Mouse (Mus musculus): ENCODE measurements at regions not wholly inside any gene's neighbourhood (a gene's known extent, or its start where the extent isn't known, plus 50 kb on each side); places are given as distances from the start of the nearest gene placed in this dataset.

GRCm38 (mm10) chr6:100422603-100423002, 135.3 kb upstream of the Rybp start:
- 92% methylated on average over 6 of the region's 6 CpGs for WGBS
- DNase-seq: no peak
- H3K4me1 ChIP-seq (ENCODE audit: control insufficient read depth, insufficient read depth, low read length): no peaks in the 10 kb centered on the region
- no peak overlapping the region for H3K4me3 ChIP-seq (replicated peaks; ENCODE audit: extremely low read depth, low read depth, low read length)
- no peak for TF ChIP-seq POLR2A (IDR thresholded peaks at IDR 0.05; ENCODE audit: borderline replicate concordance, extremely low read depth, low read depth, low read length)
- no peak for TF ChIP-seq CTCF (IDR thresholded peaks at IDR 0.05; ENCODE audit: insufficient read depth, low read length)

- 69% methylated on average over 24 of the region's 24 CpGs for whole genome bisulfite sequencing
- TF ChIP-seq POLR2A (IDR thresholded peaks at IDR 0.05; ENCODE audit: borderline replicate concordance, extremely low read depth, low read depth, low read length): no peak
- H3K4me1 ChIP-seq (ENCODE audit: control insufficient read depth, insufficient read depth, low read length): no peaks in the 10 kb centered on the region
- H3K4me3 ChIP-seq (replicated peaks; ENCODE audit: extremely low read depth, low read depth, low read length): no peak overlapping the region
- no peak for DNase-seq
Observed at GRCm38 (mm10) chr6:100421706-100422578, 134.7 kb upstream of the Rybp start.

- 73% methylated on average over 3 of the region's 3 CpGs for WGBS
- DNase-seq: no peak
- Histone ChIP-seq H3K4me1 (ENCODE audit: control insufficient read depth, insufficient read depth, low read length) (peaks cover 6% of the 10 kb centered on the region), H3K4me3 (replicated peaks; ENCODE audit: extremely low read depth, low read depth, low read length) (no peak overlapping the region)
- TF ChIP-seq CTCF (IDR thresholded peaks at IDR 0.05; ENCODE audit: insufficient read depth, low read length) (no peak), POLR2A (IDR thresholded peaks at IDR 0.05; ENCODE audit: borderline replicate concordance, extremely low read depth, low read depth, low read length) (no peak)
Observed at GRCm38 (mm10) chr6:100420602-100421001, 133.3 kb upstream of the Rybp start.

GRCm38 (mm10) chr6:100419782-100420540, 132.7 kb upstream of the Rybp start:
- TF ChIP-seq CTCF (IDR thresholded peaks at IDR 0.05; ENCODE audit: insufficient read depth, low read length) (no peak), POLR2A (IDR thresholded peaks at IDR 0.05; ENCODE audit: borderline replicate concordance, extremely low read depth, low read depth, low read length) (no peak)
- WGBS: 70% methylated on average over 7 of the region's 7 CpGs
- H3K4me1 ChIP-seq (ENCODE audit: control insufficient read depth, insufficient read depth, low read length): peaks cover 10% of the 10 kb centered on the region
- DNase-seq: no peak
- no peak overlapping the region for H3K4me3 ChIP-seq (replicated peaks; ENCODE audit: extremely low read depth, low read depth, low read length)

- H3K4me1 ChIP-seq (ENCODE audit: control insufficient read depth, insufficient read depth, low read length): peaks cover 13% of the 10 kb centered on the region
- WGBS: 49% methylated on average over 8 of the region's 8 CpGs
- DNase-seq: no peak
- TF ChIP-seq POLR2A (IDR thresholded peaks at IDR 0.05; ENCODE audit: borderline replicate concordance, extremely low read depth, low read depth, low read length) (no peak), CTCF (IDR thresholded peaks at IDR 0.05; ENCODE audit: insufficient read depth, low read length) (no peak)
- no peak overlapping the region for H3K4me3 ChIP-seq (replicated peaks; ENCODE audit: extremely low read depth, low read depth, low read length)
Observed at GRCm38 (mm10) chr6:100416046-100416445, 128.8 kb upstream of the Rybp start.

- no peak for DNase-seq
- H3K4me3 ChIP-seq (replicated peaks; ENCODE audit: extremely low read depth, low read depth, low read length): no peak overlapping the region
- TF ChIP-seq POLR2A (IDR thresholded peaks at IDR 0.05; ENCODE audit: borderline replicate concordance, extremely low read depth, low read depth, low read length): no peak
- no peak for TF ChIP-seq CTCF (IDR thresholded peaks at IDR 0.05; ENCODE audit: insufficient read depth, low read length)
- WGBS: 39% methylated on average over 7 of the region's 7 CpGs
- peaks cover 13% of the 10 kb centered on the region for H3K4me1 ChIP-seq (ENCODE audit: control insufficient read depth, insufficient read depth, low read length)
Observed at GRCm38 (mm10) chr6:100415514-100415913, 128.2 kb upstream of the Rybp start.

- H3K4me1 ChIP-seq (ENCODE audit: control insufficient read depth, insufficient read depth, low read length): peaks cover 13% of the 10 kb centered on the region
- DNase-seq: no peak
- TF ChIP-seq CTCF (IDR thresholded peaks at IDR 0.05; ENCODE audit: insufficient read depth, low read length) (no peak), POLR2A (IDR thresholded peaks at IDR 0.05; ENCODE audit: borderline replicate concordance, extremely low read depth, low read depth, low read length) (no peak)
- 44% methylated on average over 4 of the region's 4 CpGs for WGBS
- H3K4me3 ChIP-seq (replicated peaks; ENCODE audit: extremely low read depth, low read depth, low read length): no peak overlapping the region
Observed at GRCm38 (mm10) chr6:100414836-100415235, 127.6 kb upstream of the Rybp start.

GRCm38 (mm10) chr6:100412486-100412885, 125.2 kb upstream of the Rybp start:
- 67% methylated on average over 5 of the region's 5 CpGs for WGBS
- no peak overlapping the region for H3K4me3 ChIP-seq (replicated peaks; ENCODE audit: extremely low read depth, low read depth, low read length)
- TF ChIP-seq CTCF (IDR thresholded peaks at IDR 0.05; ENCODE audit: insufficient read depth, low read length) (no peak), POLR2A (IDR thresholded peaks at IDR 0.05; ENCODE audit: borderline replicate concordance, extremely low read depth, low read depth, low read length) (no peak)

GRCm38 (mm10) chr6:100411968-100412367, 124.7 kb upstream of the Rybp start:
- 63% methylated on average over 4 of the region's 4 CpGs for WGBS
- no peak for DNase-seq
- TF ChIP-seq POLR2A (IDR thresholded peaks at IDR 0.05; ENCODE audit: borderline replicate concordance, extremely low read depth, low read depth, low read length) (no peak), CTCF (IDR thresholded peaks at IDR 0.05; ENCODE audit: insufficient read depth, low read length) (no peak)
- H3K4me3 ChIP-seq (replicated peaks; ENCODE audit: extremely low read depth, low read depth, low read length): no peak overlapping the region
- peaks cover 13% of the 10 kb centered on the region for H3K4me1 ChIP-seq (ENCODE audit: control insufficient read depth, insufficient read depth, low read length)

More at GRCm38 (mm10) chr6:100412486-100412885, 125.2 kb upstream of the Rybp start:
- peaks cover 13% of the 10 kb centered on the region for H3K4me1 ChIP-seq (ENCODE audit: control insufficient read depth, insufficient read depth, low read length)
- DNase-seq: no peak
